Mouse (Mus musculus): Measurements from ENCODE around the gene Olfr1477.
"Not testable (repeated sequence)": the region's sequence is repeated elsewhere in the genome, so short reads cannot be mapped to it uniquely, and the experiment has no call there.

Olfr1477 gene

DNA sequence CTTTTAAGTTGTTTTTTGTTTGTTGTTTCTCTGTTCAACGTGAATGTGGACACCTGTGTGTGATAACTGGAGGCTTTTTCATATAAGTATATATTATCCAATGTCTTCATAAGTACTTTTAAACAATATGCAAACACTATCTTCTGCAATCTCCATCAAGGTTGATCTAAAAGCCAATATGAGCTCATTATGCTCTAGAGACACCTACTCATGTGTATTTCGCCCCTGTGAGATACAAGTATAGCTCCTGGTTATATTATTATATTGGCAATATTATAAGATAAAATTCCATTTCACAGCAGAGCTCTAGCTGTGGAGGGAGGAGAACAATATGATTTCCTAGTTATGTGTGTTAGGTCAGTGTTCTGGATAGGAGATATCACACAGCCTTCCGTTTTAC lies at the start of gene Olfr1477:
Gene Olfr1477, plus strand, starts transcription at position 301 of the 400 bp plus-strand sequence.
- no peak for DNase-seq

DNA sequence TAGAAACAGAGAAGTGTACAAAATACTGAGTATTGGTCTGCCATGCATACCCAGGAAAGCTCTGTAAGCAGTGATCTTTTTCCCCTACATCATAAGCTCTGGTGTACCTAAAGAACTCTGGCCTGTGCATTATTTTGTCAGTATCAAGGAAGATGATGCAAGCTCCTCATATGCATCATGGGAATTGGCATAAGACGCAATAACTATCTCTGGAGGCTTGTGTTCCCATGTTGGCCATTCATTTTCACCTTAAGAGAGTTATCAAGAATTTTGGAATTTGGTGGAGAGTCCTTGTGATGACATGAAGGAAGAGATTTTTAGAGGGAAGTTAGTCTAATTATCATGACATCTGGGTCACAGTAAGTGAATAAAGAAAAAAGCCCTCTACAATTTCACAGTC lies 44.4 kb upstream of the Olfr1477 start, which contains the start of gene Olfr1472:
Gene Olfr1472, minus strand, starts transcription at position 101 of the 400 bp plus-strand sequence.
- DNase-seq: no peak

DNA sequence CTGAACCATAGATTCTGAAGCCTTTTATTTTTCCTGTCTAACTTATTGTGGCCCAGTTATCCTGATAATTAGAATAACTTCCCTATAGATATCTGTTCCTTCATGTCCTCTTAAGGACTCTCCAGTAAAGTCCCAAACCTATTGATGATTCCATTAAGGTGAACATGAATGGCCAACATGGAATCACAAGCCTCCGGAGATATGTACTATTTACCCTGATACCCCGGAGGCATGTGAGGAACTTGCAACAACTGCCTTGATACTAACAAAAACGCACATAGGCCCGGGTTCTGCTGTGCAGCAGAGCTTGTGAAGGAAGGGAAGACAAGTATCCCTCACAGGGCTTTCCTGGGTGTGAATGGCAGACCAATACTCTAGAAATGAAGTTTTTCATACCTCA lies 31.1 kb upstream of the Olfr1477 start, which contains the start of gene Olfr1474:
Gene Olfr1474, plus strand, starts transcription at position 301 of the 400 bp plus-strand sequence.
- not testable (repeated sequence) for DNase-seq

DNA sequence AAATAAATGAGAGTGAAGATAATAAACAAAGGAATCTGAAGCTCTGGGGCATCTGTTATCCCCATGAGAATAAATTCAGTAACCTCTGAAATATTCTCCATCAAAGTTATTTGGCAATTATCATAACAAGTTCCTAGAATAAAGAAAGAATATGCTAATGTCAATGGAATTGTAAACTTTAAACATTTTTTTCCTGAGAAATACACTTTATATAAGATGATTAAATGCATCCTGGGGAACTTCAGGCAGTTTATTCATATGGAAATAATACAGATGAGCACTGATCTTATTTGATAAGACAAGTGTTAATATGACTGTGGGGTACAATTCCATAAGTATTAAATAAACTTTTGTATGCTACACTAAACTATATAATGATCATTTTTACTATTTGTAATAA lies 20.2 kb upstream of the Olfr1477 start, which contains the start of gene Olfr1475:
Gene Olfr1475, minus strand, starts transcription at position 101 of the 400 bp plus-strand sequence.
- no peak for DNase-seq

DNA sequence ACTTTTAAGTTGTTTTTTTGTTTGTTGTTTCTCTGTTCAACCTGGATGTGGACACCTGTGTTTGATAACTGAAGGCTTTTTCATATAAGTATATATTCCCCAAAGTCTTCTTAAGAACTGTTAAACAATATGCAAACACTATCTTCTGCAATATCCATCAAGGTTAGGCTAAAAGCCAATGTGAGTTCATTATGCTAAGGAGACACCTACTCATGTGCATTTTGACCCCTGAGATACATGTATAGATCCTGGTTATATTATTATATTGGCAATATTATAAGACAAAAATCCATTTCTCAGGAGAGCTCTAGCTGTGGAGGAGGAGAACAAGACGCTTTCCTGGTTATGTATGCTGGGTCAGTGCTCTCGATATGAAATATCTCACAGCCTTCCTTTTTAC lies 27.3 kb downstream of the Olfr1477 start, which contains the start of gene Olfr1480:
Gene Olfr1480, plus strand, starts transcription at position 301 of the 400 bp plus-strand sequence.
- no peak for DNase-seq

Measured in thymus, postnatal 4 days (tissue).